Mouse (Mus musculus): Measurements from ENCODE around the gene Cenpm.

GRCm38 (mm10) chr15:82210801-82211200 lies 33.7 kb downstream of the Cenpm start:
- TF ChIP-seq EP300 (IDR thresholded peaks at IDR 0.05; ENCODE audit: low read depth) (no peak), CTCF (IDR thresholded peaks at IDR 0.05; ENCODE audit: low read depth) (no peak)

Measured in heart, postnatal 0 days (tissue).